Mouse (Mus musculus) liver, postnatal 0 days (tissue): Measurements from ENCODE around the gene Mbd6. TPM values are rescaled to one million over a fixed set of nuclear protein-coding genes. Genes with fewer than 3 reads are reported as not detected.

ENCODE experiments used
- ATAC-seq: fragments of 200-750 bp; cut with Nextera tagmentation; 2 replicates; pipeline ENCODE4 v1.8.0; 2017; ENCODE audit warnings: mild to moderate bottlenecking, moderate library complexity
- DNase-seq: peaks from one replicate; pipeline ENCODE4 v3.0.0-alpha.2; 2016
- H3K27ac ChIP-seq: fragments of 300-500 bp; sonication (generic); 2 replicates; pipeline ENCODE4 v1.5.1; 2014; ENCODE audit warnings: antibody characterized with exemption, moderate library complexity, mild to moderate bottlenecking, low read depth
- H3K27me3 ChIP-seq: fragments of 300-500 bp; sonication (generic); 2 replicates; pipeline ENCODE4 v1.6.1; 2014; ENCODE audit warnings: low read length, control low read depth, mixed read lengths; ENCODE audit not compliant: insufficient read depth
- H3K36me3 ChIP-seq: fragments of 300-500 bp; sonication (generic); replicated peaks from 2 replicates; pipeline ENCODE4 v1.6.1; 2014; ENCODE audit warnings: mild to moderate bottlenecking, control low read depth, low read length, moderate library complexity, mixed read lengths; ENCODE audit not compliant: insufficient read depth
- H3K4me1 ChIP-seq: fragments of 300-500 bp; sonication (generic); 2 replicates; pipeline ENCODE4 v1.6.1; 2014; ENCODE audit warnings: antibody characterized with exemption, mild to moderate bottlenecking, control low read depth; ENCODE audit not compliant: insufficient read depth
- H3K4me2 ChIP-seq: fragments of 300-500 bp; sonication (generic); 2 replicates; pipeline ENCODE4 v1.6.1; 2014; ENCODE audit warnings: low read depth, mild to moderate bottlenecking, low read length, moderate library complexity, mixed read lengths
- H3K4me3 ChIP-seq: fragments of 300-500 bp; sonication (generic); 2 replicates; pipeline ENCODE4 v1.5.1; 2014; ENCODE audit warnings: low read depth, low read length
- H3K9ac ChIP-seq: fragments of 300-500 bp; sonication (generic); replicated peaks from 2 replicates; pipeline ENCODE4 v1.6.1; 2014; ENCODE audit warnings: mild to moderate bottlenecking, moderate library complexity
- H3K9me3 ChIP-seq: fragments of 300-500 bp; sonication (generic); 2 replicates; pipeline ENCODE4 v1.6.1; 2016; ENCODE audit warnings: mild to moderate bottlenecking, control low read depth, low read length, mixed read lengths
- CTCF ChIP-seq: sonication (generic); IDR thresholded peaks from 2 replicates; pipeline ENCODE4 v1.5.1; 2016; ENCODE audit warnings: antibody characterized with exemption, low read depth
- EP300 ChIP-seq: IDR thresholded peaks from 2 replicates; pipeline ENCODE4 v1.6.1; 2016; ENCODE audit warnings: antibody characterized with exemption, low read depth, mild to moderate bottlenecking
- whole genome bisulfite sequencing: fragments of 180-500 bp; shearing (Covaris S2); extraction: QIAGEN DNeasy Blood & Tissue Kit; methylation state at CpG from one replicate; pipeline ENCODE4 v1.1.7; 2014; ENCODE audit not compliant: insufficient replicate concordance; 5-methylcytosine and 5-hydroxymethylcytosine counted together
- polyA plus RNA-seq: library from polyadenylated mRNA; unstranded; fragments of >200 nt; fragmentation: Nextera tagmentation; extraction: Ambion mirVana; gene quantifications from 2 replicates; pipeline ENCODE4 v1.2.1, GENCODE M21; 2015

Gene Mbd6
- polyA plus RNA-seq, 1 experiment from 2014 or later, result 5.3 TPM

DNA sequence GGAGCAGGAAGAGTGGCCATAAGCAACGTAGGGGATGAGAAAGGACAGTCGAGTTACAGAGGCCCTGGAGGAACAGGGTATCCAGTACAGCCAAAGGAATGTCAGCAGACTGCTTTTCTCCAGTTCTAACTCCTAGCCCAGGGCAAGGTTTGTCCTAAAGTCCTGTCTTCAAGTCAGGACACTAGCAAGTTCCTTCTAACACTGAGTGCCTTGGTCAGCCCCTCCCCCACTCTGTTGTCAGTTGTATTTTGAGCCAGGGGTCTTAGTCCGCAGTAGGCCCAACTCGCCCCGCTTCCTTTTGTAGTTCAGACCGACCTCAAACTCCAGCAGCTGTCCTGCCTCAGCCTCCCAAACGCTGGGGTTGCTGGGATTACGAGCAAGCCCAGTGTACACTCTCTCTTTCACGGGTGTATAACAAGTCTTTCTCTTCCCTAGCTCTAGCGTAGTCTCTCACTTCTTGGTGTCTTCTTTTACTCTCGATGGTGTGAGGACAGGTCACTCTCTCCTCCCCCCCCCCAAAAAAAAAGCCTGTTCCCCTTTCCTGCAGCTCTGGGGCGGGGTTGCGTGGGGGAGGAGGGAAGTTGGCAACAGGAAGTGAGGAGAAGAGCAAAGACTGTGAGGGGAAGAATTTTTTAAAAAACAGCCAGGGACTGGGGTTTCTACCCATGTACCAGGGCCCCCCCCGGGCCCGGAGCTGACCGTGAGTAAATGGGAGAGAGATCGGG, 34.5 kb upstream of the Mbd6 start:
- ATAC-seq (peak; percentile 11; the same call in 1 of the 2 replicates), DNase-seq (peak; percentile 59)
- no peaks in the 10 kb centered on the region for H3K9me3 ChIP-seq
- no peaks in the 10 kb centered on the region for H3K27me3 ChIP-seq
- peaks cover 5% of the 10 kb centered on the region for H3K36me3 ChIP-seq
- H3K4me3 ChIP-seq, result peak overlapping the region; percentile 43
- peak overlapping the region; percentile 80 for H3K27ac ChIP-seq
- 34% methylated on average over 17 of the region's 17 CpGs for WGBS
- H3K4me1 ChIP-seq, result peaks cover 22% of the 10 kb centered on the region
- H3K4me2 ChIP-seq, result peak overlapping the region; percentile 64
- H3K9ac ChIP-seq, result peak overlapping the region; percentile 64
- TF ChIP-seq EP300, result no peak
- no peak for TF ChIP-seq CTCF

DNA sequence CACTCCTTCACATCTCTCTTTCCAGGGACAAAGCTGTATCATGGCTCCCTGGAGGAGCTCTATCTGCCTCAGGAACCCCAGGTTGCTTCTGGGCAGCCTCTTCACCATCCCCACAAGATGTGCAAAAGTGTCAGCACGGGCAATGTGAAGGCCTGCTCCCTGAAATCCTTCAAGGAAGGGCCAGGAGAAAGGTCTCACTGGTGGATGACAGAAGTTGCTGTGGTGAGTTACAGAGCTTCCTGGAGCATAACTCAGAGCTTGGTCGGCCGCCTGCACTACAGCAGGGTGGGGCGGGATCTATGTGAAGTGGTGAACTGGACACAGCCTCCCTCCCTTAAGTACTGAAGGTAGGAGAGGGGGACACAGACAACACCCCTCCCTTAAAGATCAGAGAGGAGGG, 33.9 kb upstream of the Mbd6 start:
- WGBS, result 56% methylated on average over 4 of the region's 4 CpGs
- Histone ChIP-seq H3K9me3 (no peaks in the 10 kb centered on the region), H3K4me1 (peaks cover 22% of the 10 kb centered on the region), H3K27ac (peak overlapping the region; percentile 80), H3K36me3 (peaks cover 3% of the 10 kb centered on the region), H3K4me3 (peak overlapping the region; percentile 43), H3K4me2 (peak overlapping the region; percentile 64), H3K9ac (peak overlapping the region; percentile 59), H3K27me3 (no peaks in the 10 kb centered on the region)
- DNase-seq (no peak), ATAC-seq (no peak)
- no peak for TF ChIP-seq CTCF
- no peak for TF ChIP-seq EP300

DNA sequence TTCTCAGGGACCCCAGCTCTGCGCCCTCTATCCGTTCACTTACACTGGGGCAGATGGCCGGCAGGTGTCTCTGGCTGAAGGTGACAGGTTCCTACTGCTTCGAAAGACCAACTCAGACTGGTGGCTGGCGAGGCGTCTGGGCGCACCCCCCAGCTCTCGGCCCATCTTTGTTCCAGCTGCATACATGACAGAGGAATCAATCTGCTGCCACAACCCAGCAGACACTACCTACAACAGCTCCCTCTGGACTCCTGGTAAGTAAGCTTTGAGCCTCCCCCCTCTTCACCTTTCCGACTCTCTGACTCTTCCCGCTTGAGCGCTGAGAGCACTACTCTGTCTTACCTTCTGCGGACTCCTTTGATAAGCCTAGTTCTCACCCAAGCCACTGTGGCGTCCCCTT, 33.4 kb upstream of the Mbd6 start:
- Histone ChIP-seq H3K27ac (peak overlapping the region; percentile 80; the same call in 1 of the 2 replicates), H3K9ac (no peak overlapping the region), H3K9me3 (no peaks in the 10 kb centered on the region), H3K27me3 (no peaks in the 10 kb centered on the region), H3K4me3 (0 out of 2 replicates have a peak overlapping the region, but pooled peaks have one; percentile 43), H3K4me1 (peaks cover 22% of the 10 kb centered on the region), H3K36me3 (no peaks in the 10 kb centered on the region), H3K4me2 (peak overlapping the region; percentile 64)
- no peak for DNase-seq
- ATAC-seq, result no peak
- TF ChIP-seq CTCF (no peak), EP300 (no peak)
- WGBS, result 78% methylated on average over 13 of the region's 13 CpGs

DNA sequence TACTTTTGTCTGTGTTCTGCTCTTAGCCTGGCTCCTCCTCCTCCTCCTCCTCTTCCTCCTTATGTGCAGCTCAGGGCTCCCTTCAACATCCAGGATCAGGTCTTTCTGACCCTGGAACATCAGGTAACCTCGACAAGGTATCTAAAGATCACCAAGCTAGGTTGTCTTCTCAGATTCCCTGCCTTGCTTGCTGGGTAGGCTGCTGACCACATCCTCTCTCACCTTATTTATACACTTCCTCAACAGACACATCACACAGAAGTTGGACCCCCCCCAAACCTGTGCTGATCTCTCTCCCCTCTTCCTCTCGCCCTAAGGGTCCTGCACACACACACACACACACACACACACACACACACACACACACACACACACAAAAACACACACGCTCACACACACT, 32.8 kb upstream of the Mbd6 start, which contains the start of gene Arhgap9:
Arhgap9 (plus strand) TSS at position 344 of the 400 bp plus-strand sequence.
- DNase-seq (no peak), ATAC-seq (no peak)
- H3K4me2 ChIP-seq, result peak within 1 kb of the TSS; percentile 64
- no peaks in the 10 kb centered on the region for H3K36me3 ChIP-seq
- H3K4me1 ChIP-seq, result peaks cover 19% of the 10 kb centered on the region
- 51% methylated on average over 3 of the region's 3 CpGs for WGBS
- peak within 1 kb of the TSS; percentile 59; the same call in 1 of the 2 replicates for H3K9ac ChIP-seq
- peak within 1 kb of the TSS; percentile 80 for H3K27ac ChIP-seq
- TF ChIP-seq EP300, result no peak
- no peak for TF ChIP-seq CTCF
- no peaks in the 10 kb centered on the region for H3K9me3 ChIP-seq
- H3K27me3 ChIP-seq, result no peaks in the 10 kb centered on the region
- H3K4me3 ChIP-seq, result peak within 1 kb of the TSS; percentile 43

DNA sequence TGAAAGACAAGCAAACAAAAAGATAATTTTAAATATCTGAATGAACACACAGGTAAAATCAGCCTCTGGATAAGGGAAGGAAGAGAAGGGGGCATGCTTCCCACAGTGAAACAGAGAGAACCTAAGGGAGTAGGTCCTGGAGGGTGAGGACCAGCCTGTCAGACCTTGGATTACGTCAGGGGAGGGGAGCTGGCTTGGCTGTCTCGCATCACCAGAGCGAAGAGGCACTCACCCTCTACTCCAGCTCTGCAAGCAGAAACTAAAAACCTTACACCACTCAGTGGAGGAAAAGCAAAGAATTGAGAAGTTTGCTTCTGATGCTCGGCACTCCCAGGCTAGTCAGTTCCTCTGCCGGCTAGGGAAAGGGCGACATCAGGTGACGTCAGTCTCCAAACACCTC, 31.2 kb upstream of the Mbd6 start:
- no peak overlapping the region for H3K9ac ChIP-seq
- H3K4me1 ChIP-seq, result peaks cover 3% of the 10 kb centered on the region; the same call in 1 of the 2 replicates
- no peaks in the 10 kb centered on the region for H3K36me3 ChIP-seq
- DNase-seq, result no peak
- no peaks in the 10 kb centered on the region for H3K27me3 ChIP-seq
- no peak overlapping the region for H3K27ac ChIP-seq
- 76% methylated on average over 7 of the region's 7 CpGs for WGBS
- no peak overlapping the region for H3K4me3 ChIP-seq
- no peak overlapping the region for H3K4me2 ChIP-seq
- TF ChIP-seq CTCF (no peak), EP300 (no peak)
- no peaks in the 10 kb centered on the region for H3K9me3 ChIP-seq
- ATAC-seq, result no peak

DNA sequence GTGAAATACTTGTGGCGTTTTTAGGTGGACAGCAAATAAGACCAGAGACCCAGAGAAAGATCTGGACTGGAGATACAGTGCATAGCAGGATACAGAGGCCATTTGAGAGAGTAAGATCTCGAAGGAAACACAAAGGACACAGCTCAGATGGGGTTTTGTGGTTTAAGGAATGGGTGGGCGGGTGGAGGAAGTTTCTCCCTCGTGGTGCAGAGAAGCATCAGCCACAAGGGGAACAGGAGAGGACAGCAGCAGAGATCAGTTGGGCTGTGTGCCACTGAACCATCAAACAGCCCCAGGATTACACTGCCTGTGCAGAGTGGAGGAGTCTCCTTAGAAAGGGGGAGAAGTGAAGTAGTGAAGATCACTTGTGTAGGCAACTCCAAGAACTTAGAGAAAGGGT, 29.2 kb upstream of the Mbd6 start:
- no peaks in the 10 kb centered on the region for H3K27me3 ChIP-seq
- H3K4me3 ChIP-seq, result no peak overlapping the region
- no peak for TF ChIP-seq CTCF
- no peak for TF ChIP-seq EP300
- DNase-seq (no peak), ATAC-seq (no peak)
- H3K9me3 ChIP-seq, result no peaks in the 10 kb centered on the region
- no peak overlapping the region for H3K9ac ChIP-seq
- WGBS, result 24% methylated on average over 4 of the region's 4 CpGs
- no peak overlapping the region for H3K27ac ChIP-seq
- peaks cover 4% of the 10 kb centered on the region for H3K4me1 ChIP-seq
- no peak overlapping the region for H3K4me2 ChIP-seq
- H3K36me3 ChIP-seq, result no peaks in the 10 kb centered on the region
